Mouse (Mus musculus) lung, adult 2 months (tissue): ENCODE results near the gene Fgd5. TPM values are rescaled to one million over a fixed set of nuclear protein-coding genes. Genes with fewer than 3 reads are reported as not detected.

Experiments used
- DNase-seq: peaks from one replicate; pipeline ENCODE4 v3.0.0; 2022
- H3K4me1 ChIP-seq: fragments of 200-500 bp; 2 replicates; pipeline ENCODE4 v1.6.1; 2011; ENCODE audit warnings: low read length; ENCODE audit not compliant: control insufficient read depth, insufficient read depth
- H3K4me3 ChIP-seq: fragments of 200-500 bp; replicated peaks from 2 replicates; pipeline ENCODE3; 2011; ENCODE audit warnings: low read depth, mild to moderate bottlenecking, control low read depth, low read length; ENCODE audit errors: extremely low read depth
- CTCF ChIP-seq: fragments of 200-500 bp; IDR thresholded peaks from 2 replicates; pipeline ENCODE4 v1.5.1; 2011; ENCODE audit warnings: mild to moderate bottlenecking, low read length, control low read depth; ENCODE audit not compliant: insufficient read depth
- POLR2A ChIP-seq: fragments of 200-500 bp; IDR thresholded peaks from 2 replicates; pipeline ENCODE4 v1.6.1; 2011; ENCODE audit warnings: low read depth, mild to moderate bottlenecking, control low read depth, low read length, borderline replicate concordance; ENCODE audit errors: extremely low read depth
- WGBS: fragments of 180-500 bp; shearing (Covaris S2); methylation state at CpG from one replicate; pipeline ENCODE4 v1.1.7; 2018; 5-methylcytosine and 5-hydroxymethylcytosine counted together
- polyA plus RNA-seq: library from polyadenylated mRNA; depleted of rRNA; stranded (reverse); fragments of >200 nt; gene quantifications from 2 replicates; pipeline ENCODE4 v1.2.3, GENCODE M21; 2012; rRNA removed

Gene Fgd5
- polyA plus RNA-seq, 1 experiment = 32.6 TPM

DNA sequence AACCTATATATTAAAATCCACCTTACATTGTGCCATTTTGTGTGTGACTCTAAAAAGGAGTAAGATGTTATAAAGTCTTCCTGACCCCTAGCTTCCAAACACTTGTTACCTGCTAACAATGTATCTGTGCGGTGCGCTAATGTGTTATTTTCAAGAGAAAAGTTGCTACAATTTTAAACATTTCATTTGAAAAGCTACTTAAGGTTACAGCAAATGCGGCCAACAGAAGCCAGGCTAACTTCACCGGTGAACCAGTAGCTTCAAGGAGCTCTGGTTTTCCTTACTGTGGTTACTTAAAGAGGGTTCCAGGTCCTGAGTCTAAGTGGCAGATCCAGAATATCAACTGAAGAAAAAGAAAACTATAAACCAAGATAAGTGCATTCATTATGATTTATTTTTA, 111.3 kb downstream of the Fgd5 start:
- Histone ChIP-seq H3K4me1 (peaks cover 9% of the 10 kb centered on the region), H3K4me3 (no peak overlapping the region)
- 82% methylated on average over 4 of the region's 4 CpGs for WGBS
- DNase-seq = no peak
- no peak for TF ChIP-seq CTCF
- TF ChIP-seq POLR2A = no peak

DNA sequence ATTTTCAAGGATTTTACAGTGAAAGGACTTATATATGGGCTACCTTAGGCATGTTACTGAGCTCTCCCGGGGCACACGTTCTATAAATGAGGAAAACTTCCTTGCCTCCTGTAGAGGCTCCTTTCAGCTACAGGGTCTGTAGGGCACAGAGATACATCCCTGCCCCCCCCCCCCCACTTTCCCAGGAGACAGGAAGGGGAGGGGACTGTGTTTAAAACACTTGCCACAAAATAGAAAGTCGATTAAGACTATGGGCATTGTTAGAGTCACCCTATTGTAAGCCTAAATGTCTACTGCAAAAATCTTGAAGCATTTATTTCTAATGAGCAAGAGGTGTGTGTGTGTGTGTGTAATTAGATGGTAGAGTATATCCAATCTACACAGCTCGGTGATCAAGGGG, 111.8 kb downstream of the Fgd5 start:
- DNase-seq = no peak
- Histone ChIP-seq H3K4me1 (peaks cover 12% of the 10 kb centered on the region), H3K4me3 (peak overlapping the region; percentile 99)
- TF ChIP-seq CTCF (no peak), POLR2A (no peak)
- WGBS = 2% methylated on average over 4 of the region's 4 CpGs

GRCm38 (mm10) chr6:92091130-92091591, 112.5 kb downstream of the Fgd5 start, which contains the start of gene Nr2c2:
Gene Nr2c2 (plus strand): TSS chr6:92091390.
- peaks cover 12% of the 10 kb centered on the region for H3K4me1 ChIP-seq
- DNase-seq = peak; percentile 84
- under 1% methylated on average over 49 of the region's 58 CpGs for WGBS
- TF ChIP-seq CTCF = no peak
- TF ChIP-seq POLR2A = peak; percentile 54; the same call in 1 of the 2 replicates
- peak within 1 kb of the TSS; percentile 99 for H3K4me3 ChIP-seq

GRCm38 (mm10) chr6:92091767-92092489, 113.2 kb downstream of the Fgd5 start:
- peak; percentile 100 for DNase-seq
- TF ChIP-seq POLR2A (peak; percentile 44; the same call in 1 of the 2 replicates), CTCF (no peak)
- WGBS = 1% methylated on average over 65 of the region's 81 CpGs
- H3K4me1 ChIP-seq = peaks cover 12% of the 10 kb centered on the region
- peak overlapping the region; percentile 99 for H3K4me3 ChIP-seq

DNA sequence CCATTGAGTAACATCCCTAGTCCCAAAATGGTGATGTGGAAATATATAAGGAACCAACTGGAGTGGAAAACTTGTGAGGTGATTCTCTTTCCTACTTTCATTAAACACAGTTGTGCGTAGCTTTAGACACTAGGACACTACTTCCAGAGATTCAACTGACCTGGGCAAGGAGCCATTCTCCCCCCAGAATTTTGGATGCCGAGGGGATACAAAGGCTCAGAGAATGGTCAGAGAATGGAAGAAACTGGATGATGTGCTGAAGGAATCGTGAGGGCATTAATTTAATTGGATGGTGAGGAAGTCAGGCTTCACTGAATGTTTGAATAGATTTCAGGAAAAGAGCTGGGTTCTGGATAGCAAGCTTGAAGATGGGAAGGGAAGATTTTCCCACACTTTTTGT, 114.1 kb downstream of the Fgd5 start:
- TF ChIP-seq CTCF (no peak), POLR2A (no peak)
- WGBS = 11% methylated on average over 3 of the region's 3 CpGs
- Histone ChIP-seq H3K4me1 (peaks cover 12% of the 10 kb centered on the region), H3K4me3 (peak overlapping the region; percentile 90)
- DNase-seq = no peak

DNA sequence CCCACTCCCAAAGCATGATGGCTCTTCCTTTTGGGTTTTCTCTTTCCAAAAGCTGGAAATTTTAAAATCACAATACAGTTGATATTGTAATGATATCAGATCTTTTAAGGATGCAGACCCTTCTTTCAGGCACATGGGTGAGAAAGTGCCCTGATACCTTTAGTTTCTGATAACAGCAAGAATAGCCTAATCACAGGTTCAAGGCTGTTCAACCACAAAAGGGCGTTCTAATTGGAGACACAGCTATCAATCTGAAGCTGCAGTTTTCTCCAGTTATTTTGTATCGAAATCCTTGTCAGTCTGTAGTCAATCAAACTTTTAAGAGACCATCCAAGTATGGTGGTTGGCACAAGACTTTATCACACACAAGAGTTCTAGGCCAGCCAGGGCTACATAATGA, 115.2 kb downstream of the Fgd5 start:
- no peak for DNase-seq
- TF ChIP-seq CTCF (no peak), POLR2A (no peak)
- WGBS = 87% methylated on average over 2 of the region's 2 CpGs
- Histone ChIP-seq H3K4me1 (peaks cover 12% of the 10 kb centered on the region), H3K4me3 (no peak overlapping the region)

DNA sequence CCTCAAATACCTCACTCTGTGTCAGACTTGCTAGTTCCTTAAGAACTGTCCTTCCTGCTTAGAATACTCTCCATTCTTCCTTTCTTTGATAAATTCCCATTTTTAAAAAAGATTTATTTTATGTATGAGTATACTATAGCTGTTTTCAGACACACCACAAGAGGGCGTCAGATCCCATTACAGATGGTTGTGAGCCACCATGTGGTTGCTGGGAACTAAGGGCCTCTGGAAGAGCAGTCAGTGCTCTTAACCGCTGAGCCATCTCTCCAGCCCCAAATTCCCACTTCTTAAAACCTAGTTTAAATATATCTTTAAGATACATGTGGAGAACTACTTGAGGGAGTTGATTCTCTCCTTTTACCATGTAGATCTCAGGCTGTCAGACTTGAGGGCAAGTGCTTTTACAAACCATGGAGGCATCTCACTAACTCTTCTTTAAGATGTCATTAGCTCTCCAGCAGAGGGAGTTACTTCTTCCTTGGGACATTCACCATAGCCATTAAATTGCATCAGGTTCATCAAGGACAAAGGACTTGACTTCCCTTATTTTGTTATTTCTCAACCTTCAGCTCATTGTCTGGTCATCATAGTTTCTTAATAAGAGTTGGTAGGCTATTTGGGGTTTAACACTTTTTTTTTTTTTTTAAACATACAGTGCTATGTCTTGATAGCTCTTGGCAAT, 122.1 kb downstream of the Fgd5 start:
- TF ChIP-seq POLR2A = no peak
- TF ChIP-seq CTCF = 0 out of 2 replicates have a peak, but pooled peaks have one; percentile 2
- Histone ChIP-seq H3K4me1 (peaks cover 4% of the 10 kb centered on the region), H3K4me3 (no peak overlapping the region)
- DNase-seq = no peak
- 77% methylated on average over 2 of the region's 2 CpGs for WGBS

- Histone ChIP-seq H3K4me1 (no peaks in the 10 kb centered on the region), H3K4me3 (no peak overlapping the region)
- no peak for DNase-seq
- no peak for TF ChIP-seq CTCF
- no peak for TF ChIP-seq POLR2A
Measured at GRCm38 (mm10) chr6:92124547-92124946, 145.9 kb downstream of the Fgd5 start.

Other genes with a start within 250 kb of the Fgd5 start
- 1.2 and 2.1 TPM in 2 replicates for gene Grip2, start 151.6 kb upstream of the Fgd5 start, polyA plus RNA-seq
- gene Ccdc174, start 100.8 kb upstream of the Fgd5 start, polyA plus RNA-seq = 2.7 and 3.8 TPM in 2 replicates
- gene 4930590J08Rik, start 76.1 kb upstream of the Fgd5 start, polyA plus RNA-seq = 0.22 TPM in 2 replicates
- 15.0 and 22.1 TPM in 2 replicates for gene Nr2c2, start 112.5 kb downstream of the Fgd5 start, polyA plus RNA-seq
- 5.6 and 6.2 TPM in 2 replicates for gene Mrps25, start 205.2 kb downstream of the Fgd5 start, polyA plus RNA-seq
- gene Rbsn, start 236.0 kb downstream of the Fgd5 start, polyA plus RNA-seq = 9.7 and 13.3 TPM in 2 replicates